Mouse (Mus musculus) embryonic facial prominence, embryonic 10.5 days (tissue): ENCODE data around the gene Fras1. TPM values are rescaled to one million over a fixed set of nuclear protein-coding genes. Genes with fewer than 3 reads are reported as not detected.

Experiments used
- DNase-seq: peaks from one replicate; pipeline ENCODE4 v3.0.0-alpha.2; 2017; ENCODE audit warnings: low spot score
- H3K27ac ChIP-seq: fragments of 300-500 bp; sonication (generic); replicated peaks from 2 replicates; pipeline ENCODE4 v1.5.1; 2016; ENCODE audit warnings: mild to moderate bottlenecking
- H3K27me3 ChIP-seq: fragments of 300-500 bp; sonication (generic); replicated peaks from 2 replicates; pipeline ENCODE4 v1.6.1; 2016; ENCODE audit warnings: low read depth, mild to moderate bottlenecking; ENCODE audit not compliant: poor library complexity, severe bottlenecking
- H3K36me3 ChIP-seq: fragments of 300-500 bp; sonication (generic); replicated peaks from 2 replicates; pipeline ENCODE4 v1.6.1; 2016; ENCODE audit warnings: mild to moderate bottlenecking, moderate library complexity
- H3K4me1 ChIP-seq: fragments of 300-500 bp; sonication (generic); 2 replicates; pipeline ENCODE4 v1.6.1; 2016
- H3K4me3 ChIP-seq: fragments of 300-500 bp; sonication (generic); 2 replicates; pipeline ENCODE4 v1.5.1; 2016; ENCODE audit warnings: mild to moderate bottlenecking, moderate library complexity
- H3K9me3 ChIP-seq: fragments of 300-500 bp; sonication (generic); 2 replicates; pipeline ENCODE4 v1.6.1; 2016; ENCODE audit warnings: mild to moderate bottlenecking
- WGBS: fragments of 180-500 bp; shearing (Covaris S2); methylation state at CpG from one replicate; pipeline ENCODE4 v1.1.7; 2016; 5-methylcytosine and 5-hydroxymethylcytosine counted together
- polyA plus RNA-seq: library from polyadenylated mRNA; unstranded; fragments of >200 nt; fragmentation: Nextera tagmentation; extraction: Ambion mirVana; gene quantifications from 2 replicates; pipeline ENCODE4 v1.2.1, GENCODE M21; 2016

Gene Fras1
- polyA plus RNA-seq, 1 experiment from 2014 or later, result 12.8 TPM

DNA sequence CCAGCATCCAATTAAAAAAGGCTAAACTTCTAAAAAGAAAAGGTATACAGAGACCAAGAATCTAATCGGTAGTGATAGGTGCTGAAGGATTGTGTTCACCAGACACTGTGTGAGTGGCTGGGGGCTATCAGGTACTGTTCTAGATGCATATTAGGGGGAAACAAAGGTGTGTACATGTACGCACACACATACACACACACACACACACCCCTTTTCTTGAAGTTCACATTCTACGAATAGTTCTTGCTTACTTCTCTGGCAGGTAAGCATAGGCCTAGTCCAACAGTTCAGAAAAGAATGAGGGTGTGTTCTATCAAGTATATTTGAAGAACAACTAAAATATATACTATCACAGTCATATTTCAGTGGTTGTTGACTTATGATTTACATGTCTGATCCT, 348.9 kb downstream of the Fras1 start:
- Histone ChIP-seq H3K36me3 (peaks cover 8% of the 10 kb centered on the region), H3K27me3 (no peaks in the 10 kb centered on the region), H3K27ac (no peak overlapping the region), H3K4me1 (no peaks in the 10 kb centered on the region), H3K4me3 (no peak overlapping the region), H3K9me3 (no peaks in the 10 kb centered on the region)
- no peak for DNase-seq
- 68% methylated on average over 3 of the region's 3 CpGs for WGBS

DNA sequence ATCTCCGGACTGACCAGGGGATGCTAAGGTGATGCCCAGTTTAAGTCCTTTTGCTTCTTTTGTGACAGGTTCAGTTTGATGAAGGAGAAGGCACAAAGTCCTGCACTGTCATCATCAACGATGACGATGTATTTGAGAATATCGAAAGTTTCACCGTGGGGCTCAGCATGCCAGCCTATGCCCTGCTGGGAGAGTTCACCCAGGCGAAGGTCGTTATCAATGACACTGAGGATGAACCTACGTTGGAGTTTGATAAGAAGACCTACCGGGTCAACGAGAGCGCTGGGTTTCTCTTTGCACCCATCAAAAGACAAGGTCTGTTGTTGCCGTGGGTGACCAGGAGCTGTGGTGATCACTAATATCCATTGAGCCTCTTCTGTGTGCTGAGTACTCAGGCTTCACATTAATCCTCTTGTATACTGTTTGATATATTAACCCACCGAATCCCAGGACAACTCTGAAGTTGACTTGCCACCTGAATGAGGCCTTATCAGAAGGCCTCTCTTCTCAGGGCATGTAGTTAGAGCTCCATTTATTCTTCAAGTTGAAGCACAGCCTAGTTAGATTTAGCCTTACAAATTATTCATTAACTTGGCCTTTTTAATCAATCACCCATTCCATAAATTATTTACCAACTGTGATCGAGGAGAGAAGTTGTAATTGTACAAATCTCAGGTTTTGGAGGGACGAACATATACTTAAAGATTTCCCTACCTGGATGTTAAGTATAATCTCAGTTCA, 365.6 kb downstream of the Fras1 start:
- Histone ChIP-seq H3K36me3 (peaks cover 8% of the 10 kb centered on the region; the same call in 1 of the 2 replicates), H3K27me3 (no peaks in the 10 kb centered on the region), H3K27ac (no peak overlapping the region), H3K4me1 (no peaks in the 10 kb centered on the region), H3K4me3 (no peak overlapping the region), H3K9me3 (no peaks in the 10 kb centered on the region)
- no peak for DNase-seq
- 92% methylated on average over 15 of the region's 15 CpGs for WGBS

DNA sequence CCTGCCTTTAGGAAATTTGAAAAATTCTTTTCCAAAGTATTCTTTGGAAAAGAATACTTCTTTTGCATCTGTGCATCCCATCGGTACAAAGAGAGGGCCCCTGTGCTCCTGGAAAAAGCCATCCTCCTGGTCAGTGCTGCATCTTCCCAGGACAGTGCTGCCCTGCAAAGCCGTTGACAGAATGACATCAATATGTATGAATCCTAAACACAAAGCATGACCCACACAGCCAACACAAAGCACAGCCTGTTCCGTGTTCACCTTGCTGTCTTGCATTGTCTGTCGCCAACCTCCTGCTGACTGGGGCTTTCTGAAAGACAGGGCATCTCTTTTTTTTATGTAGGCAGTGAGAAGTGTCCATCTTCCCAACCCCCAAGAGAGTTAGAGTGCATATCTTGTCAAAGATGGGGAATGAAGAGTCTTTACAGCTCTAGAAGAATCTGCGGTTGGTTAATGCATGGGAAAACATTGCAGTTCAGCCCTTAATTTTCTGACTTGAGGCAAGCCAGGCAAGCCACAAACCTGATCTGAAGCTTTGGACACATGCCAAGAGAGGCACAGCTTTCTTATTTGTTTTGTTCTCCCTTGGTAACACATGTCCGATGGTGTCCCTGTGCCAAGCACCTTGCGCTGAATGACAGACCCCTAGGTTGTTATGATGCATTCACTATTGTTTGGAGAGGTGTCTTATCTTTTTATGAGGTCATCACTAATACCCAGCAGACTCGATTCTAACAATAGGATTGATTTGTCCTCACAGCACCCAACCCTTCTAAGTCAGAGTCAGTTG, 373.6 kb downstream of the Fras1 start:
- no peak for DNase-seq
- Histone ChIP-seq H3K4me1 (no peaks in the 10 kb centered on the region), H3K27ac (no peak overlapping the region), H3K9me3 (no peaks in the 10 kb centered on the region), H3K36me3 (peaks cover 8% of the 10 kb centered on the region; the same call in 1 of the 2 replicates), H3K4me3 (no peak overlapping the region), H3K27me3 (no peaks in the 10 kb centered on the region)
- WGBS, result 87% methylated on average over 8 of the region's 8 CpGs

DNA sequence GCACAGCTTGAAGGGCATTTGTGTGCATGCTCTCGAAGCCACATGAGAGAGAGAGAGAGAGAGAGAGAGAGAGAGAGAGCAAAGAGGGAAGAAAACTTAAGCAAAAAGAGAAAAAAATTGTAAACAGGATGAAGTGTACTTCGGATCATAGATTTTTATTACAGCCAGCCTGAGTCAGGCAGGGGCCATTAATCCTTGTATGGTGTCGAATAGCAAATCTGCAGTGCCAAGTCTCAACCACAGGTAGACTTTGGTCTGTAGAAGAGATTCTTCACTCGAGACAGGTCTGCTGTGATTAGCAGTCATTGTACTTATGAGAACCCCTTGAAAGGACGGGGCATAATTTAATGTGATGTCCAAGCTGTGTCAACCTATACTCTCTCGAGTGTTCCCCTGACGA, 383.9 kb downstream of the Fras1 start:
- WGBS, result 89% methylated on average over 7 of the region's 7 CpGs
- Histone ChIP-seq H3K27me3 (no peaks in the 10 kb centered on the region), H3K9me3 (no peaks in the 10 kb centered on the region), H3K27ac (no peak overlapping the region), H3K4me3 (no peak overlapping the region), H3K4me1 (no peaks in the 10 kb centered on the region), H3K36me3 (peaks cover 7% of the 10 kb centered on the region; the same call in 1 of the 2 replicates)
- DNase-seq, result no peak

DNA sequence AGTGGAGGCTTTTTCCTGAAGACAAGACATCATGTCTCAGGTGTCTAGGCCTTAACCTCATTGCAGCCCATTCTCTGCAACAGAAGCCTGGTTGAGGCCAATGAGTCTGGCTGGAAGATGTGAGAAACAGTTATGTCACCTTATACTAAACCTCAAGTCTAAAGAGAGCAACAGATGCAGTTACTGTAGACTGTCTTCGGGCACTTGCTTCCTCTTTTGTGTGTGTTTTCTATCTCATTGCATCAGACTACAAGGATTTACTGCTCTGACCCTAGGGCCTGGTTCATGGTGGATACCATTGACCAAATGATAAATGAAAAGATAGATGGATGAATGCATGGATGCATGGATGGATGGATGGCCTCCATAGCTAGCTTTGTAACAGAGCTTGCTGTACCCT, 388.3 kb downstream of the Fras1 start:
- 86% methylated on average over 1 of the region's 1 CpGs for WGBS
- H3K4me3 ChIP-seq, result no peak overlapping the region
- H3K27me3 ChIP-seq, result no peaks in the 10 kb centered on the region
- peaks cover 9% of the 10 kb centered on the region for H3K4me1 ChIP-seq
- DNase-seq, result no peak
- H3K36me3 ChIP-seq, result peaks cover 7% of the 10 kb centered on the region; the same call in 1 of the 2 replicates
- no peak overlapping the region for H3K27ac ChIP-seq
- no peaks in the 10 kb centered on the region for H3K9me3 ChIP-seq

DNA sequence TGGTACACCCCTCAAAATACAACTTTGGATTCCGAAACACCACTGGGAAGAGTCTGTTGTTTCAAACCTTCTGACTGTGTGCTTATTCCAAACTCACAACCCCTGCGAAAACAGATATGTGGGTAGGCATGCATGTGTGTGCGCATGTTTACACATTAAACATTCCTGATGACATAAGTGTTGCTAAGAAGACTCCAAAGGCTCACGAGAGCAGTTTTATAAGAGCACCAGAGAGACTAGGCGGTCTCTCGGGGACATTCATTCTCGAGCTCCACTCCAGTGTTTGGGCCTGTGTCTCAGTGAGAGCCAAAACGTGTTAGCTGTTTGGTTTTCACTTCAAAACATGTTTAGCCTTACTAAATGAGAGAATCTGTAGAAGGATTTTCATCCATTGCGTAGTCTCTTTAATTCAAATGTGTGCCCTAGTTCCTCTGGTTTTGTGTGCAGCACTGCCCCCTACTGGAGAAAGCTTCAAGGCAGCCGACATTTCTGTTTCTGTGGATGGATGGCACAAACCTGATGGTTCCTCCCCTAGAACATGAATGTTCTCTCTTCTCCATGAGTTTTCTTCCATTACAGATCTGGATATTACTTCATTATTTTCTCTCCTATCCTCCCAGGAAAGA, 395.2 kb downstream of the Fras1 start:
- peaks cover 8% of the 10 kb centered on the region for H3K4me1 ChIP-seq
- H3K4me3 ChIP-seq, result no peak overlapping the region
- H3K9me3 ChIP-seq, result no peaks in the 10 kb centered on the region
- H3K27me3 ChIP-seq, result no peaks in the 10 kb centered on the region
- no peaks in the 10 kb centered on the region; the same call in 1 of the 2 replicates for H3K36me3 ChIP-seq
- WGBS, result 70% methylated on average over 10 of the region's 10 CpGs
- no peak overlapping the region for H3K27ac ChIP-seq
- DNase-seq, result peak; percentile 74

DNA sequence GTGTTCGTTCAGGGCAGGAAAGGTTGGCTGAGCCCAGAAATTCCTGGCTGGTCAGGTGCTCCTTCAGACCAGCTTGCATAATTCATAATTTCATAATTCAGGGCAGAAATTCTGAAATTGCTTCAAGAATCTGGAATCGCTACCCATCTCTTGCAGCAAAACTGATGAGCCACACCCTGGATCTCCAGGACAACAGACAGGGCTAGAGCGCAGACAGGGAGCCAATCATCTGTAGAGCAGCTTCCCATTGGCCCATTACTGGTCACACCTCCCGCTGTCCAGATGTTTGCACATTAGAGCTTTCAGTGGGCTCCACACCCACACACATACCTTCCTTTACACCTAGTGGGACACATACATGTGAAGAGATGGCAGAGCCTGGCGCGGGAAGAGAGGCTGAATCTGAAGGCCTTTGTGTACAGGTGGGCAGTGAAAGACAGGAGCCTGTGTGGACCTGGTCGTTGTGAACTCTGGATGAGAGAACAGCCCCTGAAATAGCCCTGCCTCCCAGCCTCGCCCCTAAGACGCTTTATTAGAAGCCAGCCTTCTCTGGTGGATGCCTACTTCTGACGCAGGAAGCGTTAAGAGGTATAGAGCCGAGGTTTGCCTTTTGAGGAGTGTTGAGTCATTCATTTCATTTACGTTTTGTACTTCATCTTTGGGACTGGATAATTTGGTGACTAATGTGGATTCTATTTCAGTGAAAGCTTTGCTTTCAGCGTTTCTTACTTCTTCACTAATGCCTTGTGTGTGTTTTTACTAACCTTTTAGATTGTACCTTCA, 409.9 kb downstream of the Fras1 start:
- no peaks in the 10 kb centered on the region for H3K27me3 ChIP-seq
- H3K36me3 ChIP-seq, result no peaks in the 10 kb centered on the region
- DNase-seq, result no peak
- H3K9me3 ChIP-seq, result no peaks in the 10 kb centered on the region
- no peak overlapping the region for H3K4me3 ChIP-seq
- 85% methylated on average over 14 of the region's 14 CpGs for WGBS
- H3K4me1 ChIP-seq, result no peaks in the 10 kb centered on the region
- no peak overlapping the region for H3K27ac ChIP-seq

DNA sequence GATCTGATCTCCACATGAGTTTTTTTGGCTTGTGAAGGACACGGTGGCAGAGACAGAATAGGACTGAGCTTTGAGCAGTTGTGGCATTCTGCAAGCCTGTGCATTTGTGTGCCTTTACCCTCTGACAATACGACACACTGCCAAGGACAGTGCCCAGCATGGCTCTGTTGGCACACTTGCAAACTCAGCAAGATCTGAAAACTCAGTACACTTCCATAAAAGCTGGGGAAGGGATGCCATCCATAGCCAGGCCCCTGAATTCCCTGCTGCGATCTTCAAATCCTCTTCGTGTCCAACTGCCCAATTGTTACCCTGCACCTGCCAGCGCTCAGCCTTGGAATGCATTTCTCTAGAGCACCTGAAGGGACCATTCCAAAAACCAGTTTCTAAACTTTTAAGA, 411.3 kb downstream of the Fras1 start:
- no peak overlapping the region for H3K27ac ChIP-seq
- WGBS, result 93% methylated on average over 5 of the region's 5 CpGs
- no peaks in the 10 kb centered on the region for H3K36me3 ChIP-seq
- H3K27me3 ChIP-seq, result no peaks in the 10 kb centered on the region
- H3K4me1 ChIP-seq, result no peaks in the 10 kb centered on the region
- no peak overlapping the region for H3K4me3 ChIP-seq
- DNase-seq, result no peak
- no peaks in the 10 kb centered on the region for H3K9me3 ChIP-seq

DNA sequence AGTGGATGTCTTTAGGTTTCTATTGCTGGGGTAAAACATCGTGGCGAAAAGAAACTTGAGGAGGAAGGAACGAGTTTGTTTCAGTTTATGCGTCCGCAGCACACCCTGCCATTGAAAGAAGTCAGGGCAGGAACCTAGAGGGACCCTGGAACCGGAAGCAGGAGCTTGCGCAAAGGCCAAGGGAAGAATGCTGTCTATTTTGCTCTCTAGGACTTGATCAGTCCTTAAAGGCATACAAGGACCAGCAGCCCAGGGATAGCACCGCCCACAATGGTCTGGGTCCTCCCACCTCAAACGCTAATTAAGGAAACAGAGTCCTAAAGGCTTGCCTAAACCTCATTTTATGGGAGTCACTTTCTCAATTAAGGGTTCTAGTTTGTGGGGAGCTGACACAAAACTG, 418.7 kb downstream of the Fras1 start:
- Histone ChIP-seq H3K27ac (no peak overlapping the region), H3K27me3 (peaks cover 25% of the 10 kb centered on the region), H3K4me1 (peaks cover 17% of the 10 kb centered on the region), H3K9me3 (no peaks in the 10 kb centered on the region), H3K36me3 (no peaks in the 10 kb centered on the region), H3K4me3 (no peak overlapping the region)
- WGBS, result 63% methylated on average over 9 of the region's 9 CpGs
- DNase-seq, result no peak

DNA sequence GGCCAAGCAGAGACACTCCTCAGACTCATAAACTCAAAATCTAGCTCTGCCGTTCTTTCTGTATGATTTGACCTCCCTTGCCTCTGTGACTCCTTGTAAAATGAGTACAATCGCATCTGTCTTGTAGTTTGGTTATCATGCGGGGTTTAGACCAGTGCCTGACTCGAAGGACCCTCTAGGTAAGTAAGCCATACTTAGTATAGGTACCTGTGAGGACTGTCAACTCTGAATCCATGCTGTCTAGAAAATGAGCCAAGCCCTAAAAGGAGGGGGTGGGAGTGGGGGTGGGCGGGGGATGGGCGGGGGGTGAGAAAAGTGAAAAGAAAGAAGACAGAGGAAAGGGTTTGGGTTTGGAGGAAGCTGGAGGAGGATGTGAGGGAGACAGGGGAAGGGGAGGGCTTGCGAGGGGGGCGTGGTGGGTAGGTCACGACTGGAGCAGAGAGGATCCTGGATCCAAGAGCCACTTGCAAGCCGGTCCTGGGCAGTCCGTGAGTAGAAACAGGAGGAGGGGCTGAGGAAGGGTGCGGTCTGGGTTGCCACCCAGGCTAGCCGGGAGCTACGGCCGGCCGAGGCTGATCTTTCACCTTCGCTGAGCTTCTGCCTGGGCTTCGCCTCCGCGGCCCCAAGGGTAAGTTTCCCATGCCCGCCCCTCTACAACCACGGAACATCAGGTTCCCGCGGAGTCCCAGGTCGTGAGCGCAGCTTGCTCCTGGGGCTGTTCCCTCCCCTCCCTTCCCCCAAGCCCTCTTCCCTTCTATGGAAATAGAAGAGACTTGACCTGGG, 419.4 kb downstream of the Fras1 start, which contains the start of gene Anxa3:
Gene Anxa3 (plus strand): TSS at position 404 of the 783 bp plus-strand sequence.
- peaks cover 25% of the 10 kb centered on the region for H3K27me3 ChIP-seq
- peaks cover 17% of the 10 kb centered on the region for H3K4me1 ChIP-seq
- no peaks in the 10 kb centered on the region for H3K9me3 ChIP-seq
- H3K36me3 ChIP-seq, result no peaks in the 10 kb centered on the region
- peak within 1 kb of the TSS; percentile 78 for H3K27ac ChIP-seq
- 10% methylated on average over 26 of the region's 26 CpGs for WGBS
- peak; percentile 58 for DNase-seq
- H3K4me3 ChIP-seq, result peak within 1 kb of the TSS; percentile 62

DNA sequence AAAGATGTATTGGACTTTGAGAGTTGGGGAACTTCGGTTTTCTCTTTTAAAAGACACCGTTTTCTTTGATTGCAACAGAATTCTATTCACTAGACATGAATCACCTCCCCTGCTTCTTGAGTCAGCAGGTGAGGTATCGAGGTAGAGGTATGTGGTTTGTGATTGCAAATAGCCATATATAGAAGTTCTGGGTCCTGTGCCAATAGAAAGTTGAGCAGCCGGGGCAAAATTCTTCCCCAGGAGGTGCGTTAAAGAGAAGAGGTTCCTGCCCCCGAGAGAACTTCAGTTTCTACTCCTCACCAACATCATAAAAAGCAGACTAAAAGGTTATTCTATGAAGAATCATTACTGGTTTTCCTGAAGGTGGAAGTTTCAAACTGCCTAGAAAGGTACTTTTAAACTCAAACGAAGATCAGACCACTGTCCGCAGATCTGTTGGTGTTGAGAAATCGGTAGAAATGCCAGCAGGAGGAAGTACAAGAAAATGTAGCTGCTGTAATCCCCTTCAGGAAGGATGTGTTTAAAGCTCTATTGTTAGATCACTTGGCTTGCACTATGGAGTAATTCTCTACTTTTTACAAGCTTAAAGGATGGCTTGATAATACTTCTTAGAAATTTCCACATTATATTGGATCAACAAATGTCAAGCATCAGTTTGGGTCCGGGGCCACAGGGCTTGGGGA, 420.3 kb downstream of the Fras1 start:
- Histone ChIP-seq H3K4me1 (peaks cover 17% of the 10 kb centered on the region), H3K27ac (no peak overlapping the region), H3K36me3 (no peaks in the 10 kb centered on the region), H3K4me3 (peak overlapping the region; percentile 62), H3K27me3 (peaks cover 25% of the 10 kb centered on the region), H3K9me3 (no peaks in the 10 kb centered on the region)
- WGBS, result 58% methylated on average over 10 of the region's 10 CpGs
- DNase-seq, result no peak
